Mouse (Mus musculus) hindbrain, embryonic 15.5 days (tissue): ENCODE measurements around the gene Ksr1. TPM values are rescaled to one million over a fixed set of nuclear protein-coding genes. Genes with fewer than 3 reads are reported as not detected.
A peak's percentile ranks its signal among the peaks of the same experiment; 100 is the strongest.

Experiments
- ATAC-seq: fragments of 200-750 bp; cut with Nextera tagmentation; 2 replicates; pipeline ENCODE4 v1.8.0; 2017; ENCODE audit warnings: low read depth, moderate number of reproducible peaks, moderate TSS enrichment; ENCODE audit not compliant: low FRiP score
- H3K27ac ChIP-seq: fragments of 300-500 bp; sonication (generic); replicated peaks from 2 replicates; pipeline ENCODE4 v1.5.1; 2015; ENCODE audit warnings: mild to moderate bottlenecking, inconsistent platforms
- H3K27me3 ChIP-seq: fragments of 300-500 bp; sonication (generic); 2 replicates; pipeline ENCODE4 v1.6.1; 2015; ENCODE audit warnings: control low read depth, inconsistent platforms
- H3K36me3 ChIP-seq: fragments of 300-500 bp; sonication (generic); 2 replicates; pipeline ENCODE4 v1.6.1; 2015; ENCODE audit warnings: control low read depth, inconsistent platforms
- H3K4me1 ChIP-seq: fragments of 300-500 bp; sonication (generic); replicated peaks from 2 replicates; pipeline ENCODE4 v1.6.1; 2015; ENCODE audit warnings: control low read depth, inconsistent platforms
- H3K4me2 ChIP-seq: fragments of 300-500 bp; sonication (generic); 2 replicates; pipeline ENCODE4 v1.6.1; 2015; ENCODE audit warnings: moderate library complexity, mild to moderate bottlenecking, inconsistent platforms
- H3K4me3 ChIP-seq: fragments of 300-500 bp; sonication (generic); 2 replicates; pipeline ENCODE4 v1.5.1; 2015; ENCODE audit warnings: mild to moderate bottlenecking, inconsistent platforms
- H3K9ac ChIP-seq: fragments of 300-500 bp; sonication (generic); 2 replicates; pipeline ENCODE4 v1.6.1; 2015; ENCODE audit warnings: inconsistent platforms
- H3K9me3 ChIP-seq: fragments of 300-500 bp; sonication (generic); 2 replicates; pipeline ENCODE4 v1.6.1; 2016; ENCODE audit warnings: control low read depth, inconsistent platforms
- WGBS: fragments of 180-500 bp; shearing (Covaris S2); methylation state at CpG from one replicate; pipeline ENCODE4 v1.1.7; 2015; 5-methylcytosine and 5-hydroxymethylcytosine counted together
- polyA plus RNA-seq: library from polyadenylated mRNA; unstranded; fragments of >200 nt; fragmentation: Nextera tagmentation; extraction: Ambion mirVana; gene quantifications from 2 replicates; pipeline ENCODE4 v1.2.1, GENCODE M21; 2015

The Ksr1 gene
- polyA plus RNA-seq, 1 experiment from 2014 or later = 5.0 TPM

DNA sequence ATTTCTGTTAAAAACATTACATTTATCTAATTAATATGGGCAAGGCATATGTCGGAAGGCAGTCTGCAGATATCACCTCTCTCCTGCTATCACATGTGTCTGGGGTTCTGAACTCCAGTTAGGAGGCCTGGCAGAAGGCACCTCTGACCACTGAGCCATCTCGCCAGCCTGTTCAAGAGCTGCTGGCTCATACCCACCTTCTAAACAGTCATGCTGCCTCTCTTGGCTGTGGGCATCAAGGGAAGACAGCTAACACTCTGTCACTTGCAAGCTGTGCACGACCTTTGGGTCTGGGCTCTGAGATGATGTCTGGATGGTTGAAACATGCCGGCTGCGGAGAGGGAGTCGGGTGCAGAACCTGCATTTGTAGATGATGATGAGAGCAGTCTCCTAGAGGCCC lies 44.6 kb downstream of the Ksr1 start:
- ATAC-seq = no peak
- H3K4me3 ChIP-seq = no peak overlapping the region
- WGBS = 94% methylated on average over 6 of the region's 6 CpGs
- peaks cover 14% of the 10 kb centered on the region for H3K4me1 ChIP-seq
- H3K27me3 ChIP-seq = no peaks in the 10 kb centered on the region
- H3K9me3 ChIP-seq = no peaks in the 10 kb centered on the region
- H3K9ac ChIP-seq = no peak overlapping the region
- H3K36me3 ChIP-seq = no peaks in the 10 kb centered on the region
- no peak overlapping the region for H3K27ac ChIP-seq
- H3K4me2 ChIP-seq = no peak overlapping the region

DNA sequence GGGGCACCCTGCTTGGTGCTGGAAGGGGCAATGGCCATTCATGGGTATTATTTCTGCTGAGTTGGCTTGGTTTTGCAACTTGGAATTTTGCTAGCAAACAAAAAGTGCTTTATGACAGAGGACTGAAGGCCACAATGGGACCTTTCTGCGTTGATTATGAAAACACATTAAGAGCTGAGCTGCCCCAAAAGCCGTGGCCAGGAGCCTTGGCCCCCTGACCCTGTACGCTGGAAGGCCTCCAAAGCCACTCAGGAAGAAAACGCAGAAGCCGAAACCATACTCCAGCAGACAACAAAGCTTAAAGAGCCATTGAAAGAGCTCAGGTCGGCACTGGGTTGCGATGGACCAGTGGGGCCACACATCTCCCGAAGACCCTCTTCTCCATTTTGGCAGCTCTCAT lies 47.2 kb downstream of the Ksr1 start:
- Histone ChIP-seq H3K27ac (no peak overlapping the region), H3K9ac (no peak overlapping the region), H3K9me3 (no peaks in the 10 kb centered on the region), H3K4me3 (no peak overlapping the region), H3K4me2 (no peak overlapping the region), H3K36me3 (no peaks in the 10 kb centered on the region), H3K27me3 (no peaks in the 10 kb centered on the region), H3K4me1 (peaks cover 33% of the 10 kb centered on the region)
- ATAC-seq = no peak
- 42% methylated on average over 8 of the region's 8 CpGs for WGBS

DNA sequence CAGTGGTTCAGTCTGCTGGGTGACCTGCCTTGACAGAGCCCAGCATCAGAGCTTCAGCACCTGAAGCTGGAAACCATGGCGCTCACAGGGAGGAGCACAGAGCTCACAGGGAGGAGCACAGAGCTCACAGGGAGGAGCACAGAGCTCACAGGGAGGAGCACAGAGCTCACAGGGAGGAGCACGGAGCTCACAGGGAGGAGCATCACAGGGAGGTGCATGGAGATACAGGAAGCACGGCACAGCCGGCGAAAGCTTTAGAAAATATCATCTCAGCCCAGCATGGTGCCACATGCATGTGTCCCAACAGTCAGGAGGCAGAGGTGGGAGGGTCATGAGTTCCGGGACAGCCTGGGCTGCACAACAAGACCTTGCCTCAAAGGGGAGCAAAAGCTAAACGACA lies 48.5 kb downstream of the Ksr1 start:
- Histone ChIP-seq H3K27me3 (no peaks in the 10 kb centered on the region), H3K4me1 (peaks cover 26% of the 10 kb centered on the region)
- no peak for ATAC-seq

GRCm38 (mm10) chr11:79096673-79097072 lies 49.5 kb downstream of the Ksr1 start:
- WGBS = 76% methylated on average over 5 of the region's 5 CpGs

More for the DNA sequence above, 48.5 kb downstream of the Ksr1 start:
- H3K9ac ChIP-seq = no peak overlapping the region
- H3K4me3 ChIP-seq = no peak overlapping the region
- no peaks in the 10 kb centered on the region for H3K36me3 ChIP-seq
- no peak overlapping the region for H3K27ac ChIP-seq
- H3K4me2 ChIP-seq = no peak overlapping the region
- no peaks in the 10 kb centered on the region for H3K9me3 ChIP-seq
- 78% methylated on average over 7 of the region's 7 CpGs for WGBS

GRCm38 (mm10) chr11:79095713-79096112 lies 50.5 kb downstream of the Ksr1 start:
- Histone ChIP-seq H3K4me3 (no peak overlapping the region), H3K27ac (peak overlapping the region; percentile 48; the same call in 1 of the 2 replicates), H3K36me3 (no peaks in the 10 kb centered on the region), H3K9me3 (no peaks in the 10 kb centered on the region), H3K27me3 (no peaks in the 10 kb centered on the region), H3K4me1 (peaks cover 26% of the 10 kb centered on the region), H3K4me2 (no peak overlapping the region), H3K9ac (no peak overlapping the region)
- 3% methylated on average over 2 of the region's 2 CpGs for WGBS
- peak; percentile 7; the same call in 1 of the 2 replicates for ATAC-seq

More at GRCm38 (mm10) chr11:79096673-79097072, 49.5 kb downstream of the Ksr1 start:
- Histone ChIP-seq H3K36me3 (no peaks in the 10 kb centered on the region), H3K4me3 (no peak overlapping the region), H3K27ac (no peak overlapping the region), H3K4me1 (peaks cover 26% of the 10 kb centered on the region), H3K4me2 (no peak overlapping the region), H3K9me3 (no peaks in the 10 kb centered on the region), H3K27me3 (no peaks in the 10 kb centered on the region), H3K9ac (no peak overlapping the region)
- no peak for ATAC-seq

- no peak overlapping the region for H3K4me2 ChIP-seq
- H3K4me1 ChIP-seq = peaks cover 26% of the 10 kb centered on the region
- H3K9ac ChIP-seq = no peak overlapping the region
- no peaks in the 10 kb centered on the region for H3K36me3 ChIP-seq
- no peak for ATAC-seq
- no peak overlapping the region for H3K27ac ChIP-seq
- H3K9me3 ChIP-seq = no peaks in the 10 kb centered on the region
- H3K4me3 ChIP-seq = no peak overlapping the region
- WGBS = 45% methylated on average over 5 of the region's 5 CpGs
- H3K27me3 ChIP-seq = no peaks in the 10 kb centered on the region
Measured at GRCm38 (mm10) chr11:79094727-79095126, 51.5 kb downstream of the Ksr1 start.

DNA sequence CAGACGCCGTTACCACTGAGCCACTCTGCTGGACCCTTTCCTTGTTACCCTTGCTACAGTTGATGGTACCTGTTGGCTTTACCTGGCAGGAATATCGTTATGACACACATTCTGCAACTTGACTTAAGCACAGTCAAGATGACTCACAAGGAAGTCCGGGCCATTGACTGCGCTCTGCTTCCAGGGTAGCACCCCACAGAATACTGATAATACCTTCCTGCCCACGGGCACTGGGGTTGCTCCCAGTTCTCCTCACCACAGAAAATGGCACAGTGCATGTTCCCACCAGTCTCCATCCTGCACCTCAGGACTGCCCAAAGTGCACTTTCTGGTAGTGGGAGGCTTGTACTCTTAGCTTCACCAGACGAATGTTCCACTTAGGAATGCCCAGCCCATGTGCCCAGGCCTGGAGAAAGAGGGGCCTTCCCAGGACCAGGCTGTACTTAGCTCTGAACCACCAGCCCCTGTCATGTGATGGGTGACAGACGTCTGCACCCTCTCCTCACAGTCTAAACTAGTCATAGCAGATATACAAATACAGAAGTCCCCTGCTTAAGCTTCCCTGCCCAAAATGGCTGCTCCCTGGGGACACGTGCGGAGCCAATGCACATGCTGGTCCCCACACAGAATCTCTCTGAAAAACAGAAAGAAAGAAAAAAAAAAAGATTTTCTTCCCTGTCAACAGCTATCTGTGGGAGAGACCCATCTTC lies 52.1 kb downstream of the Ksr1 start:
- peaks cover 26% of the 10 kb centered on the region for H3K4me1 ChIP-seq

GRCm38 (mm10) chr11:79093386-79093906 lies 52.8 kb downstream of the Ksr1 start:
- no peak overlapping the region for H3K4me2 ChIP-seq
- peaks cover 25% of the 10 kb centered on the region for H3K4me1 ChIP-seq
- H3K4me3 ChIP-seq = no peak overlapping the region
- H3K27ac ChIP-seq = no peak overlapping the region
- H3K27me3 ChIP-seq = no peaks in the 10 kb centered on the region
- no peaks in the 10 kb centered on the region for H3K9me3 ChIP-seq
- WGBS = 44% methylated on average over 15 of the region's 15 CpGs
- no peak for ATAC-seq
- H3K9ac ChIP-seq = no peak overlapping the region
- H3K36me3 ChIP-seq = no peaks in the 10 kb centered on the region

More for the DNA sequence above, 52.1 kb downstream of the Ksr1 start:
- Histone ChIP-seq H3K9me3 (no peaks in the 10 kb centered on the region), H3K9ac (no peak overlapping the region), H3K27ac (no peak overlapping the region), H3K36me3 (no peaks in the 10 kb centered on the region), H3K4me3 (no peak overlapping the region), H3K4me2 (no peak overlapping the region), H3K27me3 (no peaks in the 10 kb centered on the region)
- WGBS = 85% methylated on average over 10 of the region's 10 CpGs
- ATAC-seq = no peak

GRCm38 (mm10) chr11:79092802-79093201 lies 53.4 kb downstream of the Ksr1 start:
- Histone ChIP-seq H3K36me3 (no peaks in the 10 kb centered on the region), H3K4me2 (no peak overlapping the region), H3K27me3 (no peaks in the 10 kb centered on the region), H3K4me3 (no peak overlapping the region), H3K9me3 (no peaks in the 10 kb centered on the region), H3K9ac (no peak overlapping the region), H3K4me1 (peaks cover 25% of the 10 kb centered on the region), H3K27ac (no peak overlapping the region)
- ATAC-seq = no peak
- 76% methylated on average over 7 of the region's 7 CpGs for WGBS

- Histone ChIP-seq H3K27ac (no peak overlapping the region), H3K4me2 (no peak overlapping the region), H3K9me3 (no peaks in the 10 kb centered on the region), H3K9ac (no peak overlapping the region), H3K36me3 (no peaks in the 10 kb centered on the region), H3K4me1 (peaks cover 25% of the 10 kb centered on the region), H3K4me3 (no peak overlapping the region), H3K27me3 (no peaks in the 10 kb centered on the region)
- ATAC-seq = no peak
- 85% methylated on average over 6 of the region's 6 CpGs for WGBS
Measured at GRCm38 (mm10) chr11:79092245-79092644, 54.0 kb downstream of the Ksr1 start.

- Histone ChIP-seq H3K4me3 (no peak overlapping the region), H3K9ac (no peak overlapping the region), H3K36me3 (no peaks in the 10 kb centered on the region), H3K27me3 (no peaks in the 10 kb centered on the region), H3K9me3 (no peaks in the 10 kb centered on the region), H3K27ac (0 out of 2 replicates have a peak overlapping the region, but pooled peaks have one; percentile 12), H3K4me1 (peaks cover 9% of the 10 kb centered on the region), H3K4me2 (no peak overlapping the region)
- 70% methylated on average over 1 of the region's 1 CpGs for WGBS
- ATAC-seq = no peak
Measured at GRCm38 (mm10) chr11:79089756-79090155, 56.5 kb downstream of the Ksr1 start.

GRCm38 (mm10) chr11:79089027-79089426 lies 57.2 kb downstream of the Ksr1 start:
- H3K36me3 ChIP-seq = no peaks in the 10 kb centered on the region
- no peak for ATAC-seq
- H3K4me2 ChIP-seq = no peak overlapping the region
- H3K4me3 ChIP-seq = no peak overlapping the region
- 50% methylated on average over 5 of the region's 5 CpGs for WGBS
- 0 out of 2 replicates have a peak overlapping the region, but pooled peaks have one; percentile 12 for H3K27ac ChIP-seq
- no peak overlapping the region for H3K9ac ChIP-seq
- H3K9me3 ChIP-seq = no peaks in the 10 kb centered on the region
- peaks cover 6% of the 10 kb centered on the region for H3K4me1 ChIP-seq
- no peaks in the 10 kb centered on the region for H3K27me3 ChIP-seq
